In genomic region chr11:88356016-88356415, GRCm38 (mm10) we compare ENCODE assay signal across 8 mouse cellular contexts.
DNase-seq lines count a peak whose midpoint lies in the region; ATAC-seq and TF ChIP-seq lines count a peak whose summit lies in the region.

No protein-coding gene starts in this region.

- DNase-seq in heart, adult 11 months, result peak; percentile 96
- no peak for DNase-seq in heart, postnatal 25 days (ENCODE audit: low spot score)
- DNase-seq in forebrain, embryonic 11.5 days (ENCODE audit: low spot score), result no peak
- DNase-seq in heart, postnatal 0 days (ENCODE audit: low spot score), result no peak
- DNase-seq in Muller cell, postnatal 12 days (ENCODE audit: inconsistent ontology term), result no peak
- DNase-seq in cerebellum, adult 11-12 months, result no peak
- DNase-seq in embryo, embryonic 10.5 days (ENCODE audit: low spot score), result no peak

- no peak for TF ChIP-seq EP300 in heart, postnatal 0 days (IDR thresholded peaks at IDR 0.05; ENCODE audit: low read depth)

- 89% methylated on average over 12 of the region's 12 CpGs for WGBS in forebrain, embryonic 11.5 days
- WGBS in heart, postnatal 0 days, result 42% methylated on average over 12 of the region's 12 CpGs
- 71% methylated on average over 12 of the region's 12 CpGs for WGBS in midbrain, embryonic 15.5 days

- H3K9me3 ChIP-seq in forebrain, embryonic 11.5 days (ENCODE audit: control insufficient read depth, low read length), result no peaks in the 10 kb centered on the region
- H3K9me3 ChIP-seq in heart, postnatal 0 days (replicated peaks; ENCODE audit: control insufficient read depth, low read length), result no peaks in the 10 kb centered on the region
- no peaks in the 10 kb centered on the region for H3K9me3 ChIP-seq in midbrain, embryonic 15.5 days

- H3K27ac ChIP-seq in forebrain, embryonic 11.5 days (ENCODE audit: low read depth, low read length), result peak overlapping the region; percentile 84
- H3K27ac ChIP-seq in heart, postnatal 0 days (ENCODE audit: low read depth), result peak overlapping the region; percentile 56; the same call in 1 of the 2 replicates
- H3K27ac ChIP-seq in midbrain, embryonic 15.5 days, result peak overlapping the region; percentile 82

- H3K9ac ChIP-seq in forebrain, embryonic 11.5 days (ENCODE audit: low read length), result no peak overlapping the region
- no peak overlapping the region for H3K9ac ChIP-seq in heart, postnatal 0 days (replicated peaks; ENCODE audit: low read depth, low read length)
- no peak overlapping the region for H3K9ac ChIP-seq in midbrain, embryonic 15.5 days

- no peak for ATAC-seq in forebrain, embryonic 11.5 days (replicated peaks; ENCODE audit: low FRiP score)
- no peak for ATAC-seq in heart, postnatal 0 days (ENCODE audit: insufficient read depth, low read depth)
- ATAC-seq in midbrain, embryonic 15.5 days (replicated peaks), result no peak

- TF ChIP-seq CTCF in heart, postnatal 0 days (IDR thresholded peaks at IDR 0.05; ENCODE audit: low read depth), result no peak

- no peak overlapping the region for H3K4me2 ChIP-seq in forebrain, embryonic 11.5 days (ENCODE audit: low read depth, low read length, severe bottlenecking)
- no peak overlapping the region for H3K4me2 ChIP-seq in heart, postnatal 0 days (ENCODE audit: low read depth, low read length)
- H3K4me2 ChIP-seq in midbrain, embryonic 15.5 days, result no peak overlapping the region

- no peaks in the 10 kb centered on the region; the same call in 1 of the 2 replicates for H3K36me3 ChIP-seq in forebrain, embryonic 11.5 days (ENCODE audit: control insufficient read depth, insufficient read depth, low read length)
- 0 out of 2 replicates have a peak, but pooled peaks cover 9% of the 10 kb centered on the region for H3K36me3 ChIP-seq in heart, postnatal 0 days (replicated peaks; ENCODE audit: control insufficient read depth, insufficient read depth, low read length)
- no peaks in the 10 kb centered on the region for H3K36me3 ChIP-seq in midbrain, embryonic 15.5 days (replicated peaks)

- intact Hi-C loops in heart, postnatal 25 days (cut with DNase I), result no loop called here

- peaks cover 3% of the 10 kb centered on the region; the same call in 1 of the 2 replicates for H3K27me3 ChIP-seq in forebrain, embryonic 11.5 days (ENCODE audit: control insufficient read depth, insufficient read depth, low read length)
- H3K27me3 ChIP-seq in heart, postnatal 0 days (ENCODE audit: control insufficient read depth, insufficient read depth, low read length), result no peaks in the 10 kb centered on the region
- no peaks in the 10 kb centered on the region for H3K27me3 ChIP-seq in midbrain, embryonic 15.5 days (replicated peaks)

- H3K4me3 ChIP-seq in forebrain, embryonic 11.5 days (ENCODE audit: low read depth, low read length), result no peak overlapping the region
- no peak overlapping the region for H3K4me3 ChIP-seq in heart, postnatal 0 days (ENCODE audit: low read depth, low read length)
- no peak overlapping the region for H3K4me3 ChIP-seq in midbrain, embryonic 15.5 days

- peaks cover 16% of the 10 kb centered on the region for H3K4me1 ChIP-seq in forebrain, embryonic 11.5 days (replicated peaks; ENCODE audit: control insufficient read depth, insufficient read depth, low read length)
- H3K4me1 ChIP-seq in heart, postnatal 0 days (ENCODE audit: control insufficient read depth, insufficient read depth), result peaks cover 59% of the 10 kb centered on the region
- H3K4me1 ChIP-seq in midbrain, embryonic 15.5 days, result peaks cover 39% of the 10 kb centered on the region
